Mouse (Mus musculus) bone marrow macrophage, adult 2 months (primary cell): ENCODE measurements around the gene Sytl3.
"Not testable (repeated sequence)": the region's sequence is repeated elsewhere in the genome, so short reads cannot be mapped to it uniquely, and the experiment has no call there.

Experiments
- CTCF ChIP-seq: IDR thresholded peaks from 2 replicates; pipeline ENCODE4 v1.5.1; 2012; ENCODE audit warnings: low read depth, mild to moderate bottlenecking, low read length, moderate library complexity
- POLR2A ChIP-seq: IDR thresholded peaks from 2 replicates; pipeline ENCODE4 v1.6.1; 2012; ENCODE audit warnings: mild to moderate bottlenecking, low read depth, low read length, borderline replicate concordance

DNA sequence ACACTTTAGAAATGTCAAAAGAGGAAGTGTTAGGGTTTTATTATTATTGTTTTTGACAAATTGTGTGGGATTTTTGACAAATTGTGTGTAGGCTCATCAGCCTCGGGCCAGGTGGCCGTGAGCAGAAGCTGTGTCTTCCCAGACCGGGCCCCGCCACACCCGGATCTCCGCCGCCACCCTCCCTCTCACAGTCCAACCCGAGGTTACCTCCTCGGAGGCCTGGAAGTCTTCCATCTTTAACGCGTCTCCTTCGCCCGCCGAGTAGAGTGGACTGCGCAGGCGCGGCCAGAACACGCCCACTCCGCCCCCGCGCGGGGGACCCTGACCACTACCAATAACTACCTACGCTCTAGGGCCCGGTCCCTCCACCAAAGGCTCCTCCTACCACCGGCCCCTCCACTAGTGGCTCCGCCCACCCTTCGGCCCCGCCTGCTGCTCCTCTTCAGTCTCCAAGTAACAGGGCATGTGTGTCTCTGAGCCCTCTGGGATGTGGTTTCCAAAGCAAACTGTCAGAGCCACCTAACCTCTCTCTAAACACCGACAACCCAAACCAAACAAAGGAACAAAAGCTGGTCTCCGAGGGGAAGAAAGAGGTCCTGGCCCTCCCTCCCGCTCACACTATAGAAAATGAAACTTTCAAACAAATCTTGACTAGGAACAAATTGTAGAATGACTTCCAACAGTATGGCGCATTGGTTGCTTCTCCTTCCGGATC, 3.2 kb upstream of the Sytl3 start, which contains the start of gene Dynlt1f:
- TF ChIP-seq POLR2A, CTCF: not testable (repeated sequence)
